ENCODE assay signal across 9 mouse cellular contexts in genomic region chr6:114891771-114892170, GRCm38 (mm10).
DNase-seq lines count a peak whose midpoint lies in the region; ATAC-seq and TF ChIP-seq lines count a peak whose summit lies in the region.
"Had no signal": no experiment of that assay in that cellular context is flagged by ENCODE, and none has a peak within 500 bp of the region (broad histone marks: within the 10 kb centered on the region; RNA-seq: fewer than 3 reads in every experiment).

No protein-coding gene starts in this region.

- peak in 1 of 2 experiments; percentile 30 for DNase-seq in heart, adult 2 months
- no peak for DNase-seq in liver, adult 2 months (ENCODE audit: extremely low read depth, low read depth, low spot score)
- DNase-seq in liver = no peak
- no peak for DNase-seq in hindbrain, embryonic 14.5 days (ENCODE audit: low spot score)
- DNase-seq in adrenal gland, postnatal 4 days (ENCODE audit: low spot score in 2 of 2) = no peak
- no peak for DNase-seq in left cerebral cortex, adult 9 months (ENCODE audit: low spot score in 2 of 2)

- H3K27ac ChIP-seq in heart, adult 2 months = peak overlapping the region; percentile 77
- H3K27ac ChIP-seq in heart, embryonic 11.5 days (ENCODE audit: low read depth, low read length) = no peak overlapping the region
- peak overlapping the region; percentile 97 for H3K27ac ChIP-seq in liver, adult 2 months (replicated peaks; ENCODE audit: insufficient read depth, low read depth, low read length)
- peak overlapping the region; percentile 49 for H3K27ac ChIP-seq in hindbrain, embryonic 14.5 days
- H3K27ac ChIP-seq in neural tube, embryonic 13.5 days (replicated peaks) = peak overlapping the region; percentile 50
- H3K27ac ChIP-seq: liver, embryonic 15.5 days had no signal

- no peaks in the 10 kb centered on the region for H3K27me3 ChIP-seq in heart, adult 2 months (ENCODE audit: control insufficient read depth, insufficient read depth, low read length)
- no peaks in the 10 kb centered on the region for H3K27me3 ChIP-seq in heart, embryonic 11.5 days (ENCODE audit: control insufficient read depth, insufficient read depth, low read length)
- H3K27me3 ChIP-seq in liver, adult 2 months (ENCODE audit: control insufficient read depth, insufficient read depth, low read length) = no peaks in the 10 kb centered on the region
- H3K27me3 ChIP-seq in hindbrain, embryonic 14.5 days (ENCODE audit: control insufficient read depth, insufficient read depth, low read length) = no peaks in the 10 kb centered on the region
- H3K27me3 ChIP-seq in neural tube, embryonic 13.5 days = no peaks in the 10 kb centered on the region
- H3K27me3 ChIP-seq: liver, embryonic 15.5 days had no signal

- H3K36me3 ChIP-seq in heart, adult 2 months (ENCODE audit: control insufficient read depth, insufficient read depth, low read length) = peaks cover 6% of the 10 kb centered on the region; the same call in 1 of the 2 replicates
- peaks cover 4% of the 10 kb centered on the region; the same call in 1 of the 2 replicates for H3K36me3 ChIP-seq in heart, embryonic 11.5 days (ENCODE audit: control insufficient read depth, insufficient read depth, low read length)
- no peaks in the 10 kb centered on the region; the same call in 1 of the 2 replicates for H3K36me3 ChIP-seq in liver, adult 2 months (ENCODE audit: control insufficient read depth, insufficient read depth, low read length)
- no peaks in the 10 kb centered on the region for H3K36me3 ChIP-seq in hindbrain, embryonic 14.5 days (replicated peaks; ENCODE audit: control insufficient read depth, insufficient read depth)
- no peaks in the 10 kb centered on the region for H3K36me3 ChIP-seq in neural tube, embryonic 13.5 days

- H3K9ac ChIP-seq in heart, adult 2 months (ENCODE audit: low read depth, low read length) = no peak overlapping the region
- H3K9ac ChIP-seq in heart, embryonic 11.5 days (ENCODE audit: low read depth, low read length) = no peak overlapping the region
- peak overlapping the region; percentile 40 for H3K9ac ChIP-seq in liver, adult 2 months (ENCODE audit: low read depth, low read length)
- no peak overlapping the region for H3K9ac ChIP-seq in hindbrain, embryonic 14.5 days
- no peak overlapping the region for H3K9ac ChIP-seq in neural tube, embryonic 13.5 days
- H3K9ac ChIP-seq: liver, embryonic 15.5 days had no signal

- WGBS in heart, adult 2 months = 53% methylated on average over 12 of the region's 12 CpGs
- WGBS in heart, embryonic 11.5 days (ENCODE audit: insufficient replicate concordance) = 67% methylated on average over 12 of the region's 12 CpGs
- WGBS in liver, adult 2 months = 48% methylated on average over 12 of the region's 12 CpGs
- 47% methylated on average over 12 of the region's 12 CpGs for WGBS in hindbrain, embryonic 14.5 days
- WGBS in neural tube, embryonic 13.5 days = 60% methylated on average over 12 of the region's 12 CpGs

- H3K79me2 ChIP-seq in heart, adult 2 months (replicated peaks; ENCODE audit: control insufficient read depth, insufficient read depth, low read length) = peaks cover 4% of the 10 kb centered on the region
- H3K79me2 ChIP-seq in liver, adult 2 months (ENCODE audit: control insufficient read depth, insufficient read depth, low read length) = peaks cover 43% of the 10 kb centered on the region

- no peaks in the 10 kb centered on the region for H3K9me3 ChIP-seq in heart, embryonic 11.5 days (replicated peaks; ENCODE audit: control insufficient read depth, low read length)
- no peaks in the 10 kb centered on the region for H3K9me3 ChIP-seq in hindbrain, embryonic 14.5 days (ENCODE audit: control insufficient read depth, low read length)
- no peaks in the 10 kb centered on the region for H3K9me3 ChIP-seq in neural tube, embryonic 13.5 days
- H3K9me3 ChIP-seq: liver, embryonic 15.5 days had no signal

- H3K4me1 ChIP-seq in heart, adult 2 months (ENCODE audit: control insufficient read depth, insufficient read depth, low read length) = peaks cover 56% of the 10 kb centered on the region
- peaks cover 77% of the 10 kb centered on the region for H3K4me1 ChIP-seq in heart, embryonic 11.5 days (ENCODE audit: control insufficient read depth, insufficient read depth, low read length)
- H3K4me1 ChIP-seq in liver, adult 2 months (ENCODE audit: control insufficient read depth, insufficient read depth, low read length) = peaks cover 63% of the 10 kb centered on the region
- peaks cover 54% of the 10 kb centered on the region for H3K4me1 ChIP-seq in hindbrain, embryonic 14.5 days (replicated peaks; ENCODE audit: control insufficient read depth, insufficient read depth, low read length)
- H3K4me1 ChIP-seq in neural tube, embryonic 13.5 days (replicated peaks) = peaks cover 77% of the 10 kb centered on the region

- no peak for TF ChIP-seq POLR2A in heart, adult 2 months (IDR thresholded peaks at IDR 0.05; ENCODE audit: insufficient read depth, low read depth, low read length)
- TF ChIP-seq POLR2A in liver, adult 2 months (IDR thresholded peaks at IDR 0.05; ENCODE audit: extremely low read depth, insufficient read depth, low read length) = no peak

- TF ChIP-seq EP300 in heart, adult 2 months (IDR thresholded peaks at IDR 0.05; ENCODE audit: insufficient read depth, low read depth, low read length) = no peak

- no peak for ATAC-seq in heart, embryonic 11.5 days (replicated peaks; ENCODE audit: insufficient number of reproducible peaks, low FRiP score, low TSS enrichment)
- ATAC-seq in hindbrain, embryonic 14.5 days (ENCODE audit: low FRiP score) = no peak
- ATAC-seq in neural tube, embryonic 13.5 days (ENCODE audit: low read depth) = no peak

- no peak for TF ChIP-seq CTCF in heart, adult 2 months (IDR thresholded peaks at IDR 0.05)
- TF ChIP-seq CTCF in liver, adult 2 months (IDR thresholded peaks at IDR 0.05; ENCODE audit: low read depth, low read length) = no peak

- H3K4me3 ChIP-seq in heart, adult 2 months = no peak overlapping the region
- no peak overlapping the region for H3K4me3 ChIP-seq in heart, embryonic 11.5 days (ENCODE audit: low read depth, low read length)
- H3K4me3 ChIP-seq in liver, adult 2 months (ENCODE audit: insufficient read depth, low read depth, low read length) = no peak overlapping the region
- H3K4me3 ChIP-seq in hindbrain, embryonic 14.5 days (replicated peaks; ENCODE audit: low read length) = no peak overlapping the region
- H3K4me3 ChIP-seq in neural tube, embryonic 13.5 days = no peak overlapping the region
- H3K4me3 ChIP-seq: liver, embryonic 15.5 days had no signal

- intact Hi-C loops in heart, adult 2 months (cut with DNase I) = loop anchor here (2.0 kb wide), 1 partner anchor 29 kb away; no protein-coding TSS in a partner anchor

- no peak overlapping the region for H3K4me2 ChIP-seq in heart, embryonic 11.5 days
- H3K4me2 ChIP-seq in hindbrain, embryonic 14.5 days (replicated peaks) = no peak overlapping the region; the same call in 1 of the 2 replicates
- no peak overlapping the region for H3K4me2 ChIP-seq in neural tube, embryonic 13.5 days
- H3K4me2 ChIP-seq: liver, embryonic 15.5 days had no signal
